Mouse (Mus musculus) forebrain, embryonic 14.5 days (tissue): ENCODE results near the gene Gnl3l. TPM values are rescaled to one million over a fixed set of nuclear protein-coding genes. Genes with fewer than 3 reads are reported as not detected.

Source experiments
- ATAC-seq: fragments of 200-750 bp; cut with Nextera tagmentation; 2 replicates; pipeline ENCODE4 v1.8.0; 2017; ENCODE audit warnings: mild to moderate bottlenecking, moderate library complexity
- DNase-seq: peaks from one replicate; pipeline ENCODE4 v3.0.0-alpha.2; 2015; ENCODE audit warnings: low spot score
- H3K27ac ChIP-seq: fragments of 300-500 bp; sonication (generic); 2 replicates; pipeline ENCODE4 v1.5.1; 2014; ENCODE audit warnings: low read depth, mild to moderate bottlenecking, control low read depth, low read length, moderate library complexity
- H3K27me3 ChIP-seq: fragments of 300-500 bp; sonication (generic); replicated peaks from 2 replicates; pipeline ENCODE4 v1.6.1; 2014; ENCODE audit warnings: low read length, control low read depth, mixed read lengths; ENCODE audit not compliant: control insufficient read depth, insufficient read depth
- H3K36me3 ChIP-seq: fragments of 300-500 bp; sonication (generic); 2 replicates; pipeline ENCODE4 v1.6.1; 2014; ENCODE audit warnings: low read length, control low read depth; ENCODE audit not compliant: control insufficient read depth, insufficient read depth
- H3K4me1 ChIP-seq: fragments of 300-500 bp; sonication (generic); 2 replicates; pipeline ENCODE4 v1.6.1; 2014; ENCODE audit warnings: antibody characterized with exemption, low read length, control low read depth; ENCODE audit not compliant: control insufficient read depth, insufficient read depth
- H3K4me2 ChIP-seq: fragments of 300-500 bp; sonication (generic); 2 replicates; pipeline ENCODE4 v1.6.1; 2014; ENCODE audit warnings: mild to moderate bottlenecking, control low read depth, low read length
- H3K4me3 ChIP-seq: fragments of 300-500 bp; sonication (generic); 2 replicates; pipeline ENCODE4 v1.5.1; 2014; ENCODE audit warnings: low read depth, low read length, control low read depth
- H3K9ac ChIP-seq: fragments of 300-500 bp; sonication (generic); 2 replicates; pipeline ENCODE4 v1.6.1; 2014; ENCODE audit warnings: mild to moderate bottlenecking, low read length, control low read depth, moderate library complexity
- H3K9me3 ChIP-seq: fragments of 300-500 bp; sonication (generic); replicated peaks from 2 replicates; pipeline ENCODE4 v1.6.1; 2016; ENCODE audit warnings: low read length, control low read depth, mixed read lengths; ENCODE audit not compliant: control insufficient read depth
- WGBS: fragments of 180-500 bp; shearing (Covaris S2); extraction: QIAGEN DNeasy Blood & Tissue Kit; methylation state at CpG from one replicate; pipeline ENCODE4 v1.1.7; 2014; 5-methylcytosine and 5-hydroxymethylcytosine counted together
- polyA plus RNA-seq: library from polyadenylated mRNA; unstranded; fragments of >200 nt; fragmentation: Nextera tagmentation; extraction: Ambion mirVana; gene quantifications from 2 replicates; pipeline ENCODE4 v1.2.1, GENCODE M21; 2014

The Gnl3l gene
- polyA plus RNA-seq, 1 experiment from 2014 or later, result 53.6 TPM

DNA sequence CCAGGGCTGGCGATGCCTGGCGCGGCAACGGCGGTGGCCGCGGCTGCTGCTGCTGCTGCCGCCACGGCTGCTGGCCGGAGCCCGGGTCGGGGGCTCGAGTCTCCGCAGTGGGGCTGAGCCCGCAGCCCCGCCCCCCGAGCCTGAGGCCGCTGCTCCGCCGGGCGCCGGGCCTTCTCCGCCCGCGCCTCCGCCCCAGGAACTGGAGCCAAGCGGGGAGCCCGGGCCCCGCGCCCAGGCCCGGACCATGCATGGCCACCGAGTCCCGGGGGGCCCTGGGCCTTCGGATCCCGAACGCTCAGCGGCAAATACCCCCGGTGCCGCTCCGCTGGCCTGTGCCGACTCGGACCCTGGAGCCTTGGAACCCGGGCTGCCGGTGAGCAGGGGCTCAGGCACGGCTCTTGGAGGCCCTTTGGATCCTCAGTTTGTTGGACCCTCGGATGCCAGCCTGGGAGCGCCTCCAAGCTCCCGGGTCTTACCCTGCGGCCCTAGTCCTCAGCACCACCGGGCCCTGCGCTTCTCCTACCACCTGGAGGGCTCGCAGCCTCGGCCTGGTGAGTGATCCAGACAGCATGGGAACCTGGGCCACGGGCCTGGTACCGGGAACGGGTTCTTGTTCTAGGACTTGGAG lies 30.4 kb upstream of the Gnl3l start:
- Histone ChIP-seq H3K27ac (peak overlapping the region; percentile 87), H3K4me1 (peaks cover 8% of the 10 kb centered on the region), H3K4me2 (peak overlapping the region; percentile 63), H3K9ac (peak overlapping the region; percentile 80), H3K4me3 (peak overlapping the region; percentile 64), H3K27me3 (no peaks in the 10 kb centered on the region), H3K36me3 (no peaks in the 10 kb centered on the region), H3K9me3 (no peaks in the 10 kb centered on the region)
- 38% methylated on average over 34 of the region's 56 CpGs for WGBS
- ATAC-seq, result peak; percentile 68
- DNase-seq, result peak; percentile 23

GRCm38 (mm10) chrX:151046777-151047430 lies 29.8 kb upstream of the Gnl3l start:
- H3K9me3 ChIP-seq, result no peaks in the 10 kb centered on the region
- ATAC-seq (peak; percentile 93), DNase-seq (peak; percentile 87)
- peak overlapping the region; percentile 80 for H3K9ac ChIP-seq
- H3K4me1 ChIP-seq, result peaks cover 8% of the 10 kb centered on the region
- no peaks in the 10 kb centered on the region for H3K27me3 ChIP-seq
- H3K27ac ChIP-seq, result peak overlapping the region; percentile 87
- no peaks in the 10 kb centered on the region for H3K36me3 ChIP-seq
- WGBS, result 48% methylated on average over 51 of the region's 62 CpGs
- peak overlapping the region; percentile 63 for H3K4me2 ChIP-seq
- peak overlapping the region; percentile 64 for H3K4me3 ChIP-seq

- Histone ChIP-seq H3K9me3 (no peaks in the 10 kb centered on the region), H3K36me3 (no peaks in the 10 kb centered on the region)
Measured at GRCm38 (mm10) chrX:151046321-151046720, 29.2 kb upstream of the Gnl3l start.

DNA sequence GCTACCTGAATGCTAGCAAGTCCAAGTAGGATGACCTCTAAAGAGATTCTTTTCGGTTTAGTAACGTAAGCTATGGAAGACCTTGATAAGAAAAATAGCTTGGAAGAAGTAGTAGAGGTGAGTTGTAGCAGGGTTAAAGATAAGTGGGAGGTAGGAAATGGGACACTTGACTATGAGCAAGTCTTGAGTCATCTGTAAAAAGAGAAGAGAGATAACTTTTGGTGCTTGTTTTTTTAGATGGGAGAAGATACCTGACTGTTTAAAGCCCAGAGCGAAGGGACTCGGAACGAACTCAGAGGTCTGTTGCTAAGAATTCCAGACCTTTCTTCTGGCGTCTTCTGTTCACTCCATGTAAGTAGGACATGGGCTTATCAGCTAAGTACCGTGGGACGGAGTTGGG lies 28.7 kb upstream of the Gnl3l start, which contains the start of gene Fgd1:
Gene Fgd1 (plus strand): TSS at position 301 of the 400 bp plus-strand sequence.
- Histone ChIP-seq H3K27ac (peak within 1 kb of the TSS; percentile 87), H3K9ac (peak within 1 kb of the TSS; percentile 80), H3K4me3 (peak within 1 kb of the TSS; percentile 64), H3K4me1 (peaks cover 8% of the 10 kb centered on the region), H3K4me2 (peak within 1 kb of the TSS; percentile 63), H3K9me3 (no peaks in the 10 kb centered on the region), H3K36me3 (no peaks in the 10 kb centered on the region), H3K27me3 (no peaks in the 10 kb centered on the region)
- no peak for DNase-seq
- ATAC-seq, result no peak
- WGBS, result 93% methylated on average over 8 of the region's 8 CpGs

More at GRCm38 (mm10) chrX:151046321-151046720, 29.2 kb upstream of the Gnl3l start:
- peak overlapping the region; percentile 63 for H3K4me2 ChIP-seq
- DNase-seq, result no peak
- peak overlapping the region; percentile 64 for H3K4me3 ChIP-seq
- 41% methylated on average over 11 of the region's 11 CpGs for whole genome bisulfite sequencing
- no peak overlapping the region for H3K9ac ChIP-seq
- no peak for ATAC-seq
- H3K4me1 ChIP-seq, result peaks cover 8% of the 10 kb centered on the region
- no peaks in the 10 kb centered on the region for H3K27me3 ChIP-seq
- H3K27ac ChIP-seq, result peak overlapping the region; percentile 87

- no peak for DNase-seq
- 47% methylated on average over 5 of the region's 5 CpGs for WGBS
- Histone ChIP-seq H3K36me3 (no peaks in the 10 kb centered on the region), H3K4me1 (no peaks in the 10 kb centered on the region), H3K27me3 (no peaks in the 10 kb centered on the region), H3K4me2 (no peak overlapping the region), H3K27ac (no peak overlapping the region), H3K9me3 (no peaks in the 10 kb centered on the region), H3K9ac (no peak overlapping the region), H3K4me3 (no peak overlapping the region)
- no peak for ATAC-seq
Measured at GRCm38 (mm10) chrX:151041223-151041622, 24.1 kb upstream of the Gnl3l start.

DNA sequence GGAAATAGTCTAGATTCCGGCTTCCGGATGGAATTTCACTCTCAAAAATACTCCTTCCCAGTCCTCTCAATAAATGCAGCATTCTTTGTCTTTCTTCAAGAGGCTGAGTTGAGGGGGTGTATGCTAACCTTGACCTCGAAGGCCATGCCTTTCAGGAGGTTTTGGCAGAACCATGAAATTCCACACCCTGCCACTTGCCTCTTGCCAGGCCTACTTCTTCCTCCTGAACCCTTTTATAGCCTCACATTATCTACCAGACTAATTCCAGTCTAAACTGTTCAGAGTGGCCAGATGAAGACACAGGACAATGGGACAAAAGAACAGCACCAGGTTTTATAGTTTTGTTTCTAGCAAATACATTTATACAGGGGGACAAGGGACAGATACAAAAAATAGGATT lies 14.3 kb upstream of the Gnl3l start:
- H3K36me3 ChIP-seq, result no peaks in the 10 kb centered on the region
- no peaks in the 10 kb centered on the region for H3K27me3 ChIP-seq
- ATAC-seq (no peak), DNase-seq (no peak)
- WGBS, result 81% methylated on average over 3 of the region's 3 CpGs
- H3K9me3 ChIP-seq, result no peaks in the 10 kb centered on the region
- no peak overlapping the region for H3K27ac ChIP-seq
- no peak overlapping the region for H3K4me3 ChIP-seq
- no peak overlapping the region for H3K4me2 ChIP-seq
- no peak overlapping the region for H3K9ac ChIP-seq
- H3K4me1 ChIP-seq, result no peaks in the 10 kb centered on the region

- 85% methylated on average over 3 of the region's 3 CpGs for WGBS
- H3K9me3 ChIP-seq, result no peaks in the 10 kb centered on the region
- H3K4me3 ChIP-seq, result no peak overlapping the region
- no peaks in the 10 kb centered on the region for H3K4me1 ChIP-seq
- H3K36me3 ChIP-seq, result no peaks in the 10 kb centered on the region
- no peak overlapping the region for H3K27ac ChIP-seq
- H3K9ac ChIP-seq, result no peak overlapping the region
- DNase-seq (no peak), ATAC-seq (no peak)
- H3K27me3 ChIP-seq, result no peaks in the 10 kb centered on the region
- H3K4me2 ChIP-seq, result peak overlapping the region; percentile 54
Measured at GRCm38 (mm10) chrX:151018798-151019197, 1.7 kb upstream of the Gnl3l start.

DNA sequence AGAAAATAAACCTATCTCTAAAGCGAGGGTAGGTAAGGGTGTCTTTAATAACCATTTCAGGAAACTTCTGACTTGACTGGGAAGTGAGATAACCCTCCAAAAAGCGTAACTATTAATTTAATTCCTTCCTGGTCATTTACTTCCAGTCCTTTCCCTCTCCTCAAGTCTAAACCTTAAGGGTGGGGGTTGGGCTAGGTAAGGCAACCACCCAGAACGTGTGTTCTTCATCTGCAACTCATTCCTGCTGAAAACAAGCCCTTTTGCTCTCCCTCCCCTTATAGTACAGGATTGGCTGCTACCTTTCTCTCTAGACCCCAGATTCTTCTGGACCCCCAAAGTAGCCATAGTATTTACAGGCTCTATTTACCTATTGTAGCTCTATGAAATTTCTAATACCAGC lies 775 bp upstream of the Gnl3l start:
- H3K9ac ChIP-seq, result peak overlapping the region; percentile 55
- 19% methylated on average over 3 of the region's 3 CpGs for WGBS
- H3K4me1 ChIP-seq, result no peaks in the 10 kb centered on the region
- peak overlapping the region; percentile 54 for H3K4me2 ChIP-seq
- H3K27me3 ChIP-seq, result no peaks in the 10 kb centered on the region
- DNase-seq (peak; percentile 27), ATAC-seq (no peak)
- no peaks in the 10 kb centered on the region for H3K9me3 ChIP-seq
- H3K4me3 ChIP-seq, result peak overlapping the region; percentile 41
- peak overlapping the region; percentile 72 for H3K27ac ChIP-seq
- H3K36me3 ChIP-seq, result 0 out of 2 replicates have a peak, but pooled peaks cover 3% of the 10 kb centered on the region

DNA sequence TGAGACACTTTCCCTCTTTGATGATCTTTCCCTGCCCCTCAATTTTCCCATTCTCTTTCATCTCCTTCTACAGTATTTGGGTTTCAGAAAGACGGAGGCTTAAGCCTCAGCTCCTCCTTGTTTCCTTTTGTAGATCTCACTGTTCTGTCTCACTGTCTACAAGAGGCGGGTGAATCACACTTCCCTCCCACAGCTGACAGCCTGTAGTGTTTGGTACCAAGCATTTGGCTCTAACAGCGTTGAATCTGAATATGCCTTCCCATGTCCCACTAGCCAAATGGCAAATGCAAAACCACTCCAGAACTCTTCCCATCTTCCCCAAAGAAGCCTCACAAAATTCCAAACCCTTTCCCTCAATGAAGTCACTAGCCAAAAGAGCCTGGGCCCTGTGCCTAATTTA lies 20.3 kb downstream of the Gnl3l start:
- 83% methylated on average over 3 of the region's 3 CpGs for WGBS
- no peak overlapping the region for H3K4me2 ChIP-seq
- no peak overlapping the region for H3K4me3 ChIP-seq
- no peak for ATAC-seq
- no peak for DNase-seq
- H3K27ac ChIP-seq, result no peak overlapping the region
- H3K9ac ChIP-seq, result no peak overlapping the region
- H3K4me1 ChIP-seq, result no peaks in the 10 kb centered on the region
- H3K27me3 ChIP-seq, result no peaks in the 10 kb centered on the region
- H3K36me3 ChIP-seq, result peaks cover 71% of the 10 kb centered on the region
- no peaks in the 10 kb centered on the region for H3K9me3 ChIP-seq
